Mouse (Mus musculus) brain, embryonic 14.5 days (tissue): Measurements from ENCODE around the gene Saa4.

Experiments used
- CTCF ChIP-seq: fragments of 200-500 bp; IDR thresholded peaks from 2 replicates; pipeline ENCODE4 v1.5.1; 2012; ENCODE audit warnings: inconsistent platforms, mild to moderate bottlenecking, moderate library complexity, borderline replicate concordance; ENCODE audit not compliant: insufficient read depth, insufficient read length; ENCODE audit errors: extremely low read depth
- POLR2A ChIP-seq: fragments of 200-500 bp; IDR thresholded peaks from 2 replicates; pipeline ENCODE4 v1.6.1; 2012; ENCODE audit warnings: mild to moderate bottlenecking, inconsistent platforms, borderline replicate concordance; ENCODE audit not compliant: poor library complexity, insufficient read depth, insufficient read length, severe bottlenecking; ENCODE audit errors: extremely low read depth

DNA sequence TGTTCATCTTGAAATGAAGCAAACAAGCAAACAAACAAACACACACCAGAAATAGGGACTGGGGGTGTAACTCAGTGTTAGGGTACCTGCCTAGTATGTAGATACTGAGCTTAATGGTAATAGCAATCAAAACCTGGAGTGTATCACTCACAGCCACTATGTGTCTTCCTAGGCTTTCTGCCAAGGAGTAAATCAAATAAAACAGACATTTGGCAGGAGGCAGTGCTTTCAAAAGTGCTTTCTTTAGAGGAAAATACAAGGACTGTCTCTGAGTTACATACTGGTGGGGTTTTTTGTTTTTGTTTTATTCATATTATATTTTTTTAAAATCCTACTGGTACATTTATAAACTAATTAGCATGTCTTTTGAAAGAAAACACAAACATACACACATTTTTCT lies 35.0 kb upstream of the Saa4 start:
- no peak for TF ChIP-seq POLR2A
- no peak for TF ChIP-seq CTCF
